Mouse (Mus musculus) midbrain, postnatal 0 days (tissue): ENCODE measurements at regions not wholly inside any gene's neighbourhood (a gene's known extent, or its start where the extent isn't known, plus 50 kb on each side); places are given as distances from the start of the nearest gene placed in this dataset.

Experiments used
- ATAC-seq: fragments of 200-750 bp; cut with Nextera tagmentation; 2 replicates; pipeline ENCODE4 v1.8.0; 2017; ENCODE audit warnings: moderate number of reproducible peaks, mild to moderate bottlenecking, moderate TSS enrichment, moderate library complexity; ENCODE audit not compliant: low FRiP score
- DNase-seq: peaks from one replicate; pipeline ENCODE4 v3.0.0-alpha.2; 2015; ENCODE audit warnings: low spot score
- H3K27ac ChIP-seq: fragments of 300-500 bp; sonication (generic); 2 replicates; pipeline ENCODE4 v1.5.1; 2014; ENCODE audit warnings: low read depth, mild to moderate bottlenecking, low read length, mixed read lengths
- H3K27me3 ChIP-seq: fragments of 300-500 bp; sonication (generic); 2 replicates; pipeline ENCODE4 v1.6.1; 2014; ENCODE audit warnings: low read length, control low read depth, mixed read lengths; ENCODE audit not compliant: insufficient read depth
- H3K36me3 ChIP-seq: fragments of 300-500 bp; sonication (generic); 2 replicates; pipeline ENCODE4 v1.6.1; 2014; ENCODE audit warnings: low read length, control low read depth, mixed read lengths; ENCODE audit not compliant: insufficient read depth
- H3K4me1 ChIP-seq: fragments of 300-500 bp; sonication (generic); 2 replicates; pipeline ENCODE4 v1.6.1; 2014; ENCODE audit warnings: mild to moderate bottlenecking, control low read depth, antibody characterized with exemption, low read length, mixed read lengths; ENCODE audit not compliant: insufficient read depth
- H3K4me2 ChIP-seq: fragments of 300-500 bp; sonication (generic); 2 replicates; pipeline ENCODE4 v1.6.1; 2014; ENCODE audit warnings: low read depth, mild to moderate bottlenecking, low read length, mixed read lengths; ENCODE audit not compliant: poor library complexity, severe bottlenecking
- H3K4me3 ChIP-seq: fragments of 300-500 bp; sonication (generic); 2 replicates; pipeline ENCODE4 v1.5.1; 2014; ENCODE audit warnings: low read depth, mild to moderate bottlenecking, low read length, moderate library complexity
- H3K9ac ChIP-seq: fragments of 300-500 bp; sonication (generic); replicated peaks from 2 replicates; pipeline ENCODE4 v1.6.1; 2014; ENCODE audit warnings: mild to moderate bottlenecking, low read length, moderate library complexity, mixed read lengths; ENCODE audit not compliant: poor library complexity, severe bottlenecking
- H3K9me3 ChIP-seq: fragments of 300-500 bp; sonication (generic); 2 replicates; pipeline ENCODE4 v1.6.1; 2016; ENCODE audit warnings: low read length, control low read depth
- CTCF ChIP-seq: IDR thresholded peaks from 2 replicates; pipeline ENCODE4 v1.5.1; 2016; ENCODE audit warnings: antibody characterized with exemption, mild to moderate bottlenecking
- WGBS: fragments of 180-500 bp; shearing (Covaris S2); extraction: QIAGEN DNeasy Blood & Tissue Kit; methylation state at CpG from one replicate; pipeline ENCODE4 v1.1.7; 2014; 5-methylcytosine and 5-hydroxymethylcytosine counted together

GRCm38 (mm10) chr16:89674159-89674902 is 103.3 kb upstream of the Krtap11-1 start:
- H3K36me3 ChIP-seq, result no peaks in the 10 kb centered on the region
- no peak overlapping the region for H3K4me2 ChIP-seq
- no peak overlapping the region for H3K27ac ChIP-seq
- H3K4me3 ChIP-seq, result no peak overlapping the region
- H3K27me3 ChIP-seq, result no peaks in the 10 kb centered on the region
- peak; percentile 62 for DNase-seq
- no peak overlapping the region for H3K9ac ChIP-seq
- 0 out of 2 replicates have a peak, but pooled peaks cover 2% of the 10 kb centered on the region for H3K4me1 ChIP-seq
- 73% methylated on average over 16 of the region's 16 CpGs for WGBS
- no peak for ATAC-seq
- no peak for TF ChIP-seq CTCF
- no peaks in the 10 kb centered on the region for H3K9me3 ChIP-seq

- no peak for ATAC-seq
Measured at GRCm38 (mm10) chr16:89671188-89671726, 100.3 kb upstream of the Krtap11-1 start.

DNA sequence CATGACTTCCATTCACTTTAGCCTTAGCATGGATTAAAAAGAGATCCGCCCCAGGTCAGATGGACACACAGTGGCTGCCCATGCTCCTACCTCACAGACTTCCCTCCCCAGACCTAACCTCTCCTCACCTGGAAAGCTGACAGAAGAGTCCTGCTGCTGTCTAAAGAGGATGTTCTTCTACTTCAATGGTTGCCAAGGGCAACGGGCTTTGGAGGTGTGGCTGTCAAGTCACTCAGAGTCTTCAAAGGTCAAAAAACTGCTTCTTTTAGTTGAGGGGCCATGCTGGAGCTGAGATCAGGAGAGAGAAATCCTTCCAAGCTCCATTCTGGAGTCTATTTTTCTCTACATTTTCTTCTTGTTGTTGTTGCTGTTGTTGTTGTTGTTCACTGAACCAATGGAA is 89.1 kb upstream of the Krtap11-1 start:
- no peaks in the 10 kb centered on the region for H3K36me3 ChIP-seq
- no peak overlapping the region for H3K27ac ChIP-seq
- no peaks in the 10 kb centered on the region for H3K27me3 ChIP-seq
- H3K4me2 ChIP-seq, result no peak overlapping the region
- no peak overlapping the region for H3K4me3 ChIP-seq
- ATAC-seq, result no peak
- WGBS, result 77% methylated on average over 2 of the region's 2 CpGs
- no peaks in the 10 kb centered on the region for H3K9me3 ChIP-seq
- H3K4me1 ChIP-seq, result no peaks in the 10 kb centered on the region
- no peak for DNase-seq
- no peak for TF ChIP-seq CTCF
- no peak overlapping the region for H3K9ac ChIP-seq

More at GRCm38 (mm10) chr16:89671188-89671726, 100.3 kb upstream of the Krtap11-1 start:
- Histone ChIP-seq H3K4me2 (no peak overlapping the region), H3K27ac (no peak overlapping the region), H3K4me1 (no peaks in the 10 kb centered on the region), H3K27me3 (no peaks in the 10 kb centered on the region), H3K9ac (no peak overlapping the region), H3K4me3 (no peak overlapping the region), H3K9me3 (no peaks in the 10 kb centered on the region), H3K36me3 (no peaks in the 10 kb centered on the region)
- DNase-seq, result no peak
- WGBS, result 38% methylated on average over 9 of the region's 9 CpGs
- no peak for TF ChIP-seq CTCF

DNA sequence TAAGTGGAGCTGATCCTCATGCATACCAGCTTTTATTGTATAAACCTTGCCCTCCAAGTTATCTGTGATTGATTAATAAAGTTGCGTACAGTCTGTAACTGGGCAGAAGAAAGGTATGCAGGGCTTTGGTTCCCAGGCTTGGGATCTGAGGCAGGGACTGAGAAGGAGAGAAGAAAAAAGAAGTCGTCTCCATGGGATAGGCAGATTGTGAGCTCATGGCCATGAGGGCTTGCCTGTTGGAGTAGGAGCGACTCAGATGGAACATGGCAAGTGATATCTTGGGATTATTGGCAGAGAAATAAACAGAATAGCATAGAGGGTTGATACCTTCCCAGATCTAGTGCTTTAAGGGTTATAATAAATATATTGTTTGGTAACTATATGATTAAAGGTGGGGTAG is 85.1 kb upstream of the Krtap11-1 start:
- no peak for DNase-seq
- Histone ChIP-seq H3K27ac (no peak overlapping the region), H3K27me3 (no peaks in the 10 kb centered on the region), H3K9ac (no peak overlapping the region), H3K4me3 (no peak overlapping the region), H3K36me3 (no peaks in the 10 kb centered on the region), H3K4me2 (no peak overlapping the region), H3K4me1 (no peaks in the 10 kb centered on the region), H3K9me3 (0 out of 2 replicates have a peak, but pooled peaks cover 4% of the 10 kb centered on the region)
- 92% methylated on average over 3 of the region's 3 CpGs for WGBS
- no peak for ATAC-seq
- no peak for TF ChIP-seq CTCF

GRCm38 (mm10) chr16:89648651-89649050 is 77.7 kb upstream of the Krtap11-1 start:
- H3K36me3 ChIP-seq, result no peaks in the 10 kb centered on the region
- H3K9me3 ChIP-seq, result no peaks in the 10 kb centered on the region
- no peak overlapping the region for H3K9ac ChIP-seq
- H3K4me1 ChIP-seq, result no peaks in the 10 kb centered on the region
- H3K27me3 ChIP-seq, result no peaks in the 10 kb centered on the region
- no peak for TF ChIP-seq CTCF
- peak; percentile 48 for DNase-seq
- H3K27ac ChIP-seq, result no peak overlapping the region
- H3K4me2 ChIP-seq, result no peak overlapping the region
- no peak for ATAC-seq
- WGBS, result 64% methylated on average over 4 of the region's 4 CpGs
- no peak overlapping the region for H3K4me3 ChIP-seq

GRCm38 (mm10) chr16:89633917-89634601 is 63.1 kb upstream of the Krtap11-1 start:
- TF ChIP-seq CTCF, result no peak
- ATAC-seq, result no peak
- WGBS, result 61% methylated on average over 9 of the region's 9 CpGs

More at GRCm38 (mm10) chr16:89633917-89634601, 63.1 kb upstream of the Krtap11-1 start:
- no peak for DNase-seq
- H3K9me3 ChIP-seq, result no peaks in the 10 kb centered on the region
- H3K4me1 ChIP-seq, result no peaks in the 10 kb centered on the region
- no peaks in the 10 kb centered on the region for H3K27me3 ChIP-seq
- H3K27ac ChIP-seq, result no peak overlapping the region
- H3K9ac ChIP-seq, result no peak overlapping the region
- H3K4me3 ChIP-seq, result no peak overlapping the region
- no peak overlapping the region for H3K4me2 ChIP-seq
- no peaks in the 10 kb centered on the region for H3K36me3 ChIP-seq
